Mouse (Mus musculus): ENCODE results near the gene Tubb2a. TPM values are rescaled to one million over a fixed set of nuclear protein-coding genes. Genes with fewer than 3 reads are reported as not detected.

The Tubb2a gene
- polyA plus RNA-seq, 1 experiment from 2014 or later: 2,137 TPM

- Histone ChIP-seq H3K4me2 (ENCODE audit: low read length) (no peak overlapping the region), H3K27me3 (replicated peaks; ENCODE audit: control insufficient read depth, insufficient read depth, low read length) (no peaks in the 10 kb centered on the region), H3K9ac (replicated peaks; ENCODE audit: low read depth, low read length) (no peak overlapping the region), H3K27ac (ENCODE audit: low read length) (no peak overlapping the region; the same call in 1 of the 2 replicates), H3K36me3 (ENCODE audit: control insufficient read depth, insufficient read depth) (no peaks in the 10 kb centered on the region; the same call in 1 of the 2 replicates), H3K4me3 (replicated peaks; ENCODE audit: low read length) (no peak overlapping the region), H3K4me1 (replicated peaks; ENCODE audit: control insufficient read depth, insufficient read depth, low read length) (peaks cover 3% of the 10 kb centered on the region), H3K9me3 (ENCODE audit: control insufficient read depth, low read length) (no peaks in the 10 kb centered on the region)
- ATAC-seq: peak; percentile 95
- WGBS: 40% methylated on average over 11 of the region's 11 CpGs
These were observed 31.3 kb downstream of the Tubb2a start for GRCm38 (mm10) chr13:34046421-34047012.

DNA sequence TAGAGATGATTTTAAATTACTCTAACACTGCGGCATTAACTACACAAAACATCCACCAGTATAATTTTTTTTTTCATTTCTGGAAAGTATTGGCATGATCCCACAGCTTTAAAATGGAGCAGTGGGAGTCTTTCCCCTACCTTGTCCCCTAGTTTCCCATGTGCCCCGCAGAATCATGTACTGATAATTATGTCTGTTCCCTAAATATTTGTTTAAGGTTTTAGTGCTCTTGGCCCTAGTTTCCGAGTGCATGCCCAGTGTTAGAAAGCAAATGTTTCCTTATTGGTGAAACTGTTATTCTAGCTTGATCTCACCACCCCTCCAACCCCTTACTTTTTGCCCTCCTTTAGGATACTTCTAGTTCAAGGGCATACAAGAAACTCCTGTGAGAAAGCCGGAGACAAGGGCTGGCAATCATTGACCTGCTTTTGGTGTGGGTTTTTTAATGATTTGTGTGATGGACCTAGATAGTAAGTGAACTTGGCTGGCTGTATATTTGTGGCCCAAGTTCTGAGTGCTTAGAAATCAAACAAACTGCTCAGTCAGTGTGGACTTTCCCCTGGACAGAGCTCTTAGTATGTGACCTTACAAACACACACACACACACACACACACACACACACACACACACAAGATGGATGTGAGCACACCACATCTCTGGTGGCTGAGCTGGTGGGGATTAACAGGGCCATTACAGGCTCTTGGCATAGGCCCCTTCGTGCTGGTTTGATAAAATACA lies 32.1 kb downstream of the Tubb2a start:
- no peak overlapping the region for H3K4me2 ChIP-seq (ENCODE audit: low read length)
- ATAC-seq: peak; percentile 38
- 70% methylated on average over 5 of the region's 5 CpGs for WGBS

DNA sequence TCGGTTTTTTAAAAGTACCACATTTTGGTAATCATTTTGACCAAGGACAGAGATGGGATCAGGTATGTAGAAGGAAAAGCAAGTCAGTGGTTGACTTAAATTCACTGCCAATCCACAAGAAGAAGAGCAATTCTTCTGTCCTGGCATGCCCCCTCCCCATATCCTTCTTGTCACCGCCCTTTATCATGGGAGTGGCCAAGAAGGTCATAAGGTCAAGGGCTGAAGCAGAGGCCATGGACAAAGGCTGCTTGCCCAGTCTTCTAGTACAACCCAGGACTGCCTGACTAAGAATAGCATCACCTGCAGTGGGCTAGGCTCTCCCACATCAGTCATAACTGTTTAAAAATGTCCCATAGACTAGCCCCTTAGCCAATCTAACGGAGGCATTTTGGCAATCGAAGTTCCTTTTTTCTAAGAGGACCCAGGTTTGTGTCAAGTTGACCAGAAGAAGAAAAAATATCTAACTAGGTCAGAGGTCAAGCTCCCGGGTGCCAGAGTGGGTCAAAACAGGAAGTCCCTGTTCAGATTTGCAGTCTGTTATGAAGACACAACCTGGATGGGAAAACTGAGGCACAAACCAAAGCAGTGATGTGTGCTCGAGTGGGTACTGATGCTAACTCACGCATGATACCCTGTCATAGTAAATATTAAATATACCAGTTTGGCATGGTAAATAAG lies 34.0 kb downstream of the Tubb2a start:
- Histone ChIP-seq H3K27me3 (replicated peaks; ENCODE audit: control insufficient read depth, insufficient read depth, low read length) (no peaks in the 10 kb centered on the region), H3K4me3 (replicated peaks; ENCODE audit: low read length) (no peak overlapping the region), H3K36me3 (ENCODE audit: control insufficient read depth, insufficient read depth) (no peaks in the 10 kb centered on the region; the same call in 1 of the 2 replicates), H3K9me3 (ENCODE audit: control insufficient read depth, low read length) (no peaks in the 10 kb centered on the region; the same call in 1 of the 2 replicates), H3K4me1 (replicated peaks; ENCODE audit: control insufficient read depth, insufficient read depth, low read length) (peaks cover 6% of the 10 kb centered on the region), H3K9ac (replicated peaks; ENCODE audit: low read depth, low read length) (no peak overlapping the region), H3K4me2 (ENCODE audit: low read length) (no peak overlapping the region), H3K27ac (ENCODE audit: low read length) (no peak overlapping the region)
- 85% methylated on average over 7 of the region's 7 CpGs for WGBS
- no peak for ATAC-seq

More for the DNA sequence above, 32.1 kb downstream of the Tubb2a start:
- Histone ChIP-seq H3K27ac (ENCODE audit: low read length) (no peak overlapping the region), H3K4me1 (replicated peaks; ENCODE audit: control insufficient read depth, insufficient read depth, low read length) (peaks cover 3% of the 10 kb centered on the region), H3K9ac (replicated peaks; ENCODE audit: low read depth, low read length) (no peak overlapping the region), H3K9me3 (ENCODE audit: control insufficient read depth, low read length) (no peaks in the 10 kb centered on the region), H3K36me3 (ENCODE audit: control insufficient read depth, insufficient read depth) (no peaks in the 10 kb centered on the region; the same call in 1 of the 2 replicates), H3K4me3 (replicated peaks; ENCODE audit: low read length) (no peak overlapping the region), H3K27me3 (replicated peaks; ENCODE audit: control insufficient read depth, insufficient read depth, low read length) (no peaks in the 10 kb centered on the region)

DNA sequence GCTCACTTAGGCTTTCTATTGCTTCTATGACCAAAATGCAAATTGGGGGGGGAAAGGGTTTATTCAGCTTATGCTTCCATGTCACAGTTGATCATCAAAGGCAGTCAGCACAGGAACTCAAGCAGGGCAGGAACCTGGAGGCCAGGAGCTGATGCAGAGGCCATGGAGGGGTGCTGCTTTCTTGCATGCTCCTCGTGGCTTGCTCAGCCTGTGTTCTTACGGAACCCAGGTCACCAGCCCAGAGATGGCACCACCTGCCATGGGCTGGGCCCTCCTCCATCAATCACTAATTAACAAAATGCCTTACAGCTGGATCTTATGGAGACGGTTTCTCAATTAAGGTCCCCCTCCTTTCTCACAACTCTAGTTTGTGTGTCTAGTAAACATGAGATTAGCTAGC lies 37.7 kb downstream of the Tubb2a start:
- H3K36me3 ChIP-seq (ENCODE audit: control insufficient read depth, insufficient read depth): no peaks in the 10 kb centered on the region
- WGBS: 90% methylated on average over 3 of the region's 3 CpGs
- H3K27me3 ChIP-seq (replicated peaks; ENCODE audit: control insufficient read depth, insufficient read depth, low read length): no peaks in the 10 kb centered on the region
- H3K4me3 ChIP-seq (replicated peaks; ENCODE audit: low read length): no peak overlapping the region
- no peak for ATAC-seq
- peaks cover 14% of the 10 kb centered on the region for H3K4me1 ChIP-seq (replicated peaks; ENCODE audit: control insufficient read depth, insufficient read depth, low read length)
- H3K27ac ChIP-seq (ENCODE audit: low read length): no peak overlapping the region
- H3K9me3 ChIP-seq (ENCODE audit: control insufficient read depth, low read length): no peaks in the 10 kb centered on the region; the same call in 1 of the 2 replicates
- H3K9ac ChIP-seq (replicated peaks; ENCODE audit: low read depth, low read length): no peak overlapping the region
- H3K4me2 ChIP-seq (ENCODE audit: low read length): no peak overlapping the region

DNA sequence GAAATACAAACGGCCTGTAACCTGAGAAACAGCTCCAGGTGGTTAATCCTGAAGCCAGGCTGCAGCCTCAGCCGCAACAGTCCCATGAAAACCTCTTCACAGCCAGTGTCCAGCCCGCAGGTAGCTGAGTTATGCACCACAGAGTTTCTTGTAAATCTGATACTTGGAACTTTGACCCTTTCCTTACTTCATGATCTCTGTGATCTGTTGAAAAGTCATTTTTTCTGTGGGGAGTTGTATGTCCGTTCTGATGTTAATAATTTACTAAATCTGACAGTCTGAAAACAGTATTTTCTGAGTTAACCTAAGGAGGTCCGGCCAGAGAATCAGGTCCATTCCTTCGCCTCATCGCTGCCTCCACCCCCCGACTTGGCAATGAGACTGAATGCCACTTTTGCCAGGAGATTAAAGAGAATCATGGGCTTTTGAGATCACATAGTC lies 38.9 kb downstream of the Tubb2a start:
- Histone ChIP-seq H3K9ac (replicated peaks; ENCODE audit: low read depth, low read length) (no peak overlapping the region), H3K27me3 (replicated peaks; ENCODE audit: control insufficient read depth, insufficient read depth, low read length) (no peaks in the 10 kb centered on the region), H3K4me1 (replicated peaks; ENCODE audit: control insufficient read depth, insufficient read depth, low read length) (peaks cover 14% of the 10 kb centered on the region), H3K36me3 (ENCODE audit: control insufficient read depth, insufficient read depth) (no peaks in the 10 kb centered on the region), H3K27ac (ENCODE audit: low read length) (no peak overlapping the region), H3K9me3 (ENCODE audit: control insufficient read depth, low read length) (no peaks in the 10 kb centered on the region; the same call in 1 of the 2 replicates), H3K4me3 (replicated peaks; ENCODE audit: low read length) (no peak overlapping the region), H3K4me2 (ENCODE audit: low read length) (peak overlapping the region; percentile 24)
- 32% methylated on average over 8 of the region's 8 CpGs for WGBS
- ATAC-seq: no peak

GRCm38 (mm10) chr13:34038056-34038432 lies 39.8 kb downstream of the Tubb2a start:
- H3K4me3 ChIP-seq (replicated peaks; ENCODE audit: low read length): peak overlapping the region; percentile 84
- no peaks in the 10 kb centered on the region for H3K27me3 ChIP-seq (replicated peaks; ENCODE audit: control insufficient read depth, insufficient read depth, low read length)
- H3K9ac ChIP-seq (replicated peaks; ENCODE audit: low read depth, low read length): peak overlapping the region; percentile 95
- ATAC-seq: peak; percentile 24
- H3K4me1 ChIP-seq (replicated peaks; ENCODE audit: control insufficient read depth, insufficient read depth, low read length): peaks cover 14% of the 10 kb centered on the region
- no peaks in the 10 kb centered on the region; the same call in 1 of the 2 replicates for H3K9me3 ChIP-seq (ENCODE audit: control insufficient read depth, low read length)
- peak overlapping the region; percentile 66 for H3K4me2 ChIP-seq (ENCODE audit: low read length)
- H3K36me3 ChIP-seq (ENCODE audit: control insufficient read depth, insufficient read depth): no peaks in the 10 kb centered on the region
- H3K27ac ChIP-seq (ENCODE audit: low read length): peak overlapping the region; percentile 86
- WGBS: 36% methylated on average over 5 of the region's 5 CpGs

DNA sequence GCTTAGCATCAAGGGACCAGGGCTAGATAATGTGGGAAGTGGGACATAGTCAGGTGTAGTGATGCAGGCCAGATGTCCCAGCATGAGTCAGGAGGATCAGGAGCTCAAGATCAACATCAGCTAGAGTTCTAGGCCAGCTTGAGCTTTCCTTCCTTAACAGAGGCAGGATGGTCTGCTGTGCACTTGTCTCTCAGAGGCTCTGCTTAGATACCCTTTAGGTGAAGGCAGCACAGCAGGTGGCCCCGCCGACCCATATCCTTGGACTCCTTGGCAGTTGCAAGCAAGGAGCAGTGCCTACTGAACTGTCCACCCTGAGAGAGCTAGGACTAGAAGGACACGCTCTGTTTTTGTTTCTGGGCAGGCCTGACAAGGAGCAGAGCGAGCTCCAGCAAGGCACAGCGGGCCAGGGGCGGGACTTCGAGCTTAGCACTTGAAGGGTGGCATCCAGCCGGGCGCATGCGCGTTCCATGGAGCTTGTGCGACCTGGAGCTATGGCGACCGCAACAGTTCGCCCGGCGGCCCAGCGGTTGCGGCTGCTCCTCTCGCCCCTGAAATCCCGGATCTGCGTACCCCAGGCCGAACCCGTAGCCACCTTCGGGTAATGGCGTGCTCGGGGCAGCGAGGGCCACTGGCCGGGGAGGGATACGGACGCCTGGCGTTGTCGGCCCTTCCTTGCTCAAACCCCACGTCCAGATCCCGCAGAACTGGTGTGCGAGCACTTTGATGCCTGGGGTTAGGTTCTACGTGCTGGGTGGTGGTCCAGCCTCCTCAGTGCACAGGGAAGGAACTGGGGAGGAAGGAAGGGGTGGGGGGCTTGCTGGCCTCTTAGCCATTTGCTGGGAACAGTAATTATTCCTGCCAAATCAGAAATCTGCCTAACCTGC lies 40.4 kb downstream of the Tubb2a start, which contains the start of gene Bphl:
Gene Bphl (plus strand): TSS at position 426 of the 884 bp plus-strand sequence.
- peak within 1 kb of the TSS; percentile 86 for H3K27ac ChIP-seq (ENCODE audit: low read length)
- under 1% methylated on average over 37 of the region's 37 CpGs for WGBS
- peak within 1 kb of the TSS; percentile 95 for H3K9ac ChIP-seq (replicated peaks; ENCODE audit: low read depth, low read length)
- H3K4me2 ChIP-seq (ENCODE audit: low read length): peak within 1 kb of the TSS; percentile 66
- peak; percentile 97 for ATAC-seq
- no peaks in the 10 kb centered on the region for H3K27me3 ChIP-seq (replicated peaks; ENCODE audit: control insufficient read depth, insufficient read depth, low read length)
- H3K4me1 ChIP-seq (replicated peaks; ENCODE audit: control insufficient read depth, insufficient read depth, low read length): peaks cover 14% of the 10 kb centered on the region
- H3K4me3 ChIP-seq (replicated peaks; ENCODE audit: low read length): peak within 1 kb of the TSS; percentile 84
- peaks cover 2% of the 10 kb centered on the region for H3K36me3 ChIP-seq (ENCODE audit: control insufficient read depth, insufficient read depth)
- H3K9me3 ChIP-seq (ENCODE audit: control insufficient read depth, low read length): no peaks in the 10 kb centered on the region; the same call in 1 of the 2 replicates

- 82% methylated on average over 5 of the region's 5 CpGs for WGBS
- H3K27ac ChIP-seq (ENCODE audit: low read length): peak overlapping the region; percentile 86
- peak overlapping the region; percentile 95; the same call in 1 of the 2 replicates for H3K9ac ChIP-seq (replicated peaks; ENCODE audit: low read depth, low read length)
- H3K36me3 ChIP-seq (ENCODE audit: control insufficient read depth, insufficient read depth): peaks cover 3% of the 10 kb centered on the region
- no peaks in the 10 kb centered on the region for H3K27me3 ChIP-seq (replicated peaks; ENCODE audit: control insufficient read depth, insufficient read depth, low read length)
- H3K4me3 ChIP-seq (replicated peaks; ENCODE audit: low read length): no peak overlapping the region
- H3K4me2 ChIP-seq (ENCODE audit: low read length): no peak overlapping the region; the same call in 1 of the 2 replicates
- H3K9me3 ChIP-seq (ENCODE audit: control insufficient read depth, low read length): no peaks in the 10 kb centered on the region; the same call in 1 of the 2 replicates
- peaks cover 14% of the 10 kb centered on the region for H3K4me1 ChIP-seq (replicated peaks; ENCODE audit: control insufficient read depth, insufficient read depth, low read length)
- ATAC-seq: no peak
These were observed 41.1 kb downstream of the Tubb2a start for GRCm38 (mm10) chr13:34036726-34037125.
